Mouse (Mus musculus): ENCODE measurements around the gene Cpne5. TPM values are rescaled to one million over a fixed set of nuclear protein-coding genes. Genes with fewer than 3 reads are reported as not detected.
"Not testable (repeated sequence)": the region's sequence is repeated elsewhere in the genome, so short reads cannot be mapped to it uniquely, and the experiment has no call there.

Gene Cpne5
- polyA plus RNA-seq, 1 experiment from 2014 or later = 0.93 TPM

DNA sequence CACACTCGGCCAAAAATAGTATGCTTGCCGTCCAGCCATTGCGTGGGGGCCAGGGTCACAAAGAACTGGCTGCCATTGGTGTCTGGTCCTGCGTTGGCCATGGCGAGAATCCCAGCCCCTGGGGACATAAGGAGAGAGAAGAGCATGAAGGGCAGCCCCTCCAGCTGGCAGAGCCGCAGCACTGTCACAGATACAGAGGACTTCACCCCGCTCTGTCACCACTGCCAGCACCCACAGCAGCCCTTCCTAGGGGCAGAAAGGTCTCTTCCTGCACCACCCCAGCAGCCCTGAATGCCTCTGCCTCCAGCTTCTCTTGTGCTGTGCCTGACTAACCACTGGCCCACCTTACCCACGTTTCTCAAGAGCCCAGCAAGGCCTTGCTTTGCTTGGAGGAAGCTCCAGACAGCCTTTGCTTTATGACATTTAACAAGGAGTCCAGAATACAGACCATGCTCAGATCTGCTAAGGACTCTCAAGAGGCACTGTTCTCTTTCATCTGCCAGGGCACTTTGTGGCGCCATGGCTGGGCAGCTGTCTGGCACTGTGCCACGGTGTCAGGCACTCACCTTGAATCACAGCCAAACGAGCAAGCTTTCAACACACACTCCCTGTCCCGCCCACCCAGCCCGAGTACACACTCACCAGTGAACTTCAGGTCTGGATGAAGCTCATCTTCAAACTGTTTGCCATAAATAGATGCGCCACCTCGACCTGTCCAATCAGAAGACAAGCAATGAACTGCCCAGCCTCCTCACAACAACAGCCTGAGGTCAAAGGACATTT, 13.8 kb upstream of the Cpne5 start:
- Histone ChIP-seq H3K27me3 (replicated peaks; ENCODE audit: control insufficient read depth, insufficient read depth, low read length) (no peaks in the 10 kb centered on the region), H3K36me3 (ENCODE audit: control insufficient read depth, insufficient read depth, low read length) (peaks cover 42% of the 10 kb centered on the region), H3K27ac (ENCODE audit: low read depth, low read length) (no peak overlapping the region), H3K4me3 (ENCODE audit: low read depth, low read length) (no peak overlapping the region), H3K9ac (ENCODE audit: low read depth, low read length) (no peak overlapping the region), H3K4me1 (replicated peaks; ENCODE audit: control insufficient read depth, insufficient read depth, low read length) (no peaks in the 10 kb centered on the region), H3K9me3 (ENCODE audit: control insufficient read depth, low read length) (no peaks in the 10 kb centered on the region), H3K4me2 (no peak overlapping the region)
- DNase-seq (ENCODE audit: low spot score) (no peak), ATAC-seq (replicated peaks; ENCODE audit: low FRiP score) (no peak)
- 87% methylated on average over 15 of the region's 15 CpGs for WGBS

DNA sequence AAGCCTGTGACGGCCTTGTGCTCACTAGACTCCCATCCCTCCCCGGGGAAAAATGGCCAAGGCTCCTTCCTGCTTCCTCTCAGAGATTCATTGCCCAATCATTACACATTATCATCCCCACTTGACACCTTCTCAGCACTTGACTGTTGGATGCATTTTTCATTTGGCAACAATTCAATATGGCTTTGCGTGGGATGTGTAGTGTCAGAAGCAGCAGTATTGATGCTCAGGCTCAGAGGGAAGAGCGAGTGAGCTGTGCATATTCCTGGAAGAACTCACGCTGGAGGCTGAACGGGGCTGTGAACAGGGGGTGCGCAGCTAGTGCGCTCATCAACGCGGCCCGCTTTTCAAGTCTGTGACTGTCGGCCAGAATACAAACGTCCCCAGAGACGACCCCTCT, 13.0 kb upstream of the Cpne5 start:
- H3K4me3 ChIP-seq (ENCODE audit: low read depth, low read length); H3K27me3 ChIP-seq (replicated peaks; ENCODE audit: control insufficient read depth, insufficient read depth, low read length); H3K9ac ChIP-seq (ENCODE audit: low read depth, low read length); H3K27ac ChIP-seq (ENCODE audit: low read depth, low read length); DNase-seq (ENCODE audit: low spot score); H3K4me1 ChIP-seq (replicated peaks; ENCODE audit: control insufficient read depth, insufficient read depth, low read length); ATAC-seq (replicated peaks; ENCODE audit: low FRiP score); H3K4me2 ChIP-seq; H3K9me3 ChIP-seq (ENCODE audit: control insufficient read depth, low read length): not testable (repeated sequence)
- 89% methylated on average over 14 of the region's 14 CpGs for WGBS
- peaks cover 39% of the 10 kb centered on the region for H3K36me3 ChIP-seq (ENCODE audit: control insufficient read depth, insufficient read depth, low read length)

DNA sequence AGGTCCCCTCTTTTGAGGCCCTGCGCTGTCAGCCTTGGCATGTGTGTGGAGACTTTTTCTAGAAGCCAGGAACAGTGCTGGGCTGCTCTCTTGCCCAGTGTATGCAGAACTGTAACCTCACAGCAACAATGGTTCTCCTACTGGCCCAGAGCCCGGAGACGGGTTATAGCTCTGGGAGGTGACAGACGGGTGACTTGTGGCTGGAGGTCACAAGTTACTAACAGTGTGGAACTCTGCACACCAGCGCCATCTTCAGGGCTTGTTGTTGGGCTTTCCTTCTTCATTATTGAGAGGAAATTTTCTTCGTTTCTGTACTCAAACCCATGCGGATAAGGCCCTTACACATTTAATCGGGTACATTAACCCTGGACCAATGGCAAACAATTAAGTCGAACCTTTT, 11.5 kb upstream of the Cpne5 start:
- H3K27ac ChIP-seq (ENCODE audit: low read depth, low read length) = no peak overlapping the region
- H3K4me1 ChIP-seq (replicated peaks; ENCODE audit: control insufficient read depth, insufficient read depth, low read length) = peaks cover 2% of the 10 kb centered on the region; the same call in 1 of the 2 replicates
- no peak overlapping the region for H3K4me2 ChIP-seq
- no peak for DNase-seq (ENCODE audit: low spot score)
- peaks cover 34% of the 10 kb centered on the region for H3K36me3 ChIP-seq (ENCODE audit: control insufficient read depth, insufficient read depth, low read length)
- H3K27me3 ChIP-seq (replicated peaks; ENCODE audit: control insufficient read depth, insufficient read depth, low read length) = no peaks in the 10 kb centered on the region
- WGBS = 74% methylated on average over 9 of the region's 9 CpGs
- H3K9me3 ChIP-seq (ENCODE audit: control insufficient read depth, low read length) = no peaks in the 10 kb centered on the region
- H3K9ac ChIP-seq (ENCODE audit: low read depth, low read length) = no peak overlapping the region
- no peak overlapping the region for H3K4me3 ChIP-seq (ENCODE audit: low read depth, low read length)
- no peak for ATAC-seq (replicated peaks; ENCODE audit: low FRiP score)

DNA sequence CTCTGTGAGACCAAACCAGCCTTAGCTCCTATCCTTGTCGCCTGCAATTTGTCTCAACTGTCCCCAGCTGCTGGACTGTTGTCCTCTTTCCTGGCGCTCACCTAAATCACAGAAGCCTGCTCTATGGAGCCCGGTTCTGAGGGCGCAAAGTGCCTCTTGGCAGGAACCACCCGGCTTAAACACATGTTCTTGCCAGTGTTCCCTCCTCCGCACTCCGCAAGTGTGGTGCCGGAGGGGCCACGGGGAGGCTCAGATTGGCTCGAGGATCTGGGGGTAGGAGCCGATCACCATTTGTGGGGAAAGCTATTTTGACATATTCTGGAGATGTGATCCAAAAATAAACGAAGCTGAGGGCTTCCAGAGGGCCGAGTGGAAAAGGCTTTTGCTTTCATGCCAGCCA, 9.9 kb upstream of the Cpne5 start:
- no peak overlapping the region for H3K4me2 ChIP-seq
- H3K9ac ChIP-seq (ENCODE audit: low read depth, low read length) = no peak overlapping the region
- H3K4me3 ChIP-seq (ENCODE audit: low read depth, low read length) = no peak overlapping the region
- DNase-seq (ENCODE audit: low spot score) (no peak), ATAC-seq (replicated peaks; ENCODE audit: low FRiP score) (no peak)
- H3K27me3 ChIP-seq (replicated peaks; ENCODE audit: control insufficient read depth, insufficient read depth, low read length) = no peaks in the 10 kb centered on the region
- H3K27ac ChIP-seq (ENCODE audit: low read depth, low read length) = no peak overlapping the region
- WGBS = 81% methylated on average over 13 of the region's 13 CpGs
- peaks cover 23% of the 10 kb centered on the region for H3K36me3 ChIP-seq (ENCODE audit: control insufficient read depth, insufficient read depth, low read length)
- H3K4me1 ChIP-seq (replicated peaks; ENCODE audit: control insufficient read depth, insufficient read depth, low read length) = peaks cover 2% of the 10 kb centered on the region; the same call in 1 of the 2 replicates
- H3K9me3 ChIP-seq (ENCODE audit: control insufficient read depth, low read length) = no peaks in the 10 kb centered on the region

DNA sequence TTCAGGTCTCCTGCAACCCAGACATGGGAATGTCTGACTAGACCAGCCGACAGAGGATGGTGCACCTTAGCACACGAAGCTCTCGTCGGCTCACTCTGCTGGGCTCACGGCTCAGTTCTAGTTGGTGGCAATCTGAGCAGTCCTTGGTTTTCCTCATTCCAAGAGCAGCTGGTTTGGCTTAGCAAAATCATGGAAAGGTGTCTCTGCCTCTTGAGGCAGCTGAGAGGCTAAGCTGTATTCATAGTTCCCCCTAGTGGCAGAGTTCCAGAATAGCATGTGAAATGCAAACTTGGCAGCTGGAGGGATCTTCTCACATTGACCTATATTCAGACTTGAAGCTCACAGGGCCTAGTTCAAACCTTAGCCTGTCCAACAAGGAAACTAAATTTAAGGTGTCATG, 8.6 kb upstream of the Cpne5 start:
- H3K4me1 ChIP-seq (replicated peaks; ENCODE audit: control insufficient read depth, insufficient read depth, low read length) = peaks cover 2% of the 10 kb centered on the region; the same call in 1 of the 2 replicates
- peaks cover 19% of the 10 kb centered on the region for H3K36me3 ChIP-seq (ENCODE audit: control insufficient read depth, insufficient read depth, low read length)
- 34% methylated on average over 5 of the region's 5 CpGs for WGBS
- H3K4me3 ChIP-seq (ENCODE audit: low read depth, low read length) = no peak overlapping the region
- no peak for DNase-seq (ENCODE audit: low spot score)
- 0 out of 2 replicates have a peak, but pooled peaks cover under 1% of the 10 kb centered on the region for H3K27me3 ChIP-seq (replicated peaks; ENCODE audit: control insufficient read depth, insufficient read depth, low read length)
- H3K9ac ChIP-seq (ENCODE audit: low read depth, low read length) = no peak overlapping the region
- H3K27ac ChIP-seq (ENCODE audit: low read depth, low read length) = no peak overlapping the region
- no peak overlapping the region for H3K4me2 ChIP-seq
- H3K9me3 ChIP-seq (ENCODE audit: control insufficient read depth, low read length) = no peaks in the 10 kb centered on the region
- ATAC-seq (replicated peaks; ENCODE audit: low FRiP score) = no peak

DNA sequence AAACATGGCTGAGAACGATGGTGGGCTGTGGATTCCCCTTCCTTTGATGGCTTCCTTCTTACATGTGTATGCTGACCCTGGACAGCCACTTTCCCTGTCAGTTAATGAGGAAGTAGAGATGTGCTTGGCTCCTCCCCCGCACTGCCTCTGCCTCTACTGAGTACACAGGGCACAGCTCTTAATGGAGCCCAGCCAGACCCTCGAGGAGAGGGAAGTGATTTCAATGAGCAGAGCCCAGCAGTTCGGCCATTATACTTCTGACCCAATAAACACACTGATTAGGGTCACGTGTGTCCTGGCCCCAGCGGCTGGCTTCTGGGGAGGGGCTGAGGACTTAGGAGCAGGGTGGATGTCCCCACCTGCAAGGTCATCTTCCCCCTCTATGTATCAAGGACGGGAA, 7.8 kb upstream of the Cpne5 start:
- no peak overlapping the region for H3K4me3 ChIP-seq (ENCODE audit: low read depth, low read length)
- peaks cover 12% of the 10 kb centered on the region; the same call in 1 of the 2 replicates for H3K36me3 ChIP-seq (ENCODE audit: control insufficient read depth, insufficient read depth, low read length)
- no peaks in the 10 kb centered on the region for H3K9me3 ChIP-seq (ENCODE audit: control insufficient read depth, low read length)
- no peak overlapping the region for H3K9ac ChIP-seq (ENCODE audit: low read depth, low read length)
- no peak for ATAC-seq (replicated peaks; ENCODE audit: low FRiP score)
- peaks cover 2% of the 10 kb centered on the region; the same call in 1 of the 2 replicates for H3K4me1 ChIP-seq (replicated peaks; ENCODE audit: control insufficient read depth, insufficient read depth, low read length)
- no peak for DNase-seq (ENCODE audit: low spot score)
- H3K27ac ChIP-seq (ENCODE audit: low read depth, low read length) = no peak overlapping the region; the same call in 1 of the 2 replicates
- H3K4me2 ChIP-seq = no peak overlapping the region
- peaks cover 6% of the 10 kb centered on the region; the same call in 1 of the 2 replicates for H3K27me3 ChIP-seq (replicated peaks; ENCODE audit: control insufficient read depth, insufficient read depth, low read length)
- 35% methylated on average over 7 of the region's 7 CpGs for WGBS

DNA sequence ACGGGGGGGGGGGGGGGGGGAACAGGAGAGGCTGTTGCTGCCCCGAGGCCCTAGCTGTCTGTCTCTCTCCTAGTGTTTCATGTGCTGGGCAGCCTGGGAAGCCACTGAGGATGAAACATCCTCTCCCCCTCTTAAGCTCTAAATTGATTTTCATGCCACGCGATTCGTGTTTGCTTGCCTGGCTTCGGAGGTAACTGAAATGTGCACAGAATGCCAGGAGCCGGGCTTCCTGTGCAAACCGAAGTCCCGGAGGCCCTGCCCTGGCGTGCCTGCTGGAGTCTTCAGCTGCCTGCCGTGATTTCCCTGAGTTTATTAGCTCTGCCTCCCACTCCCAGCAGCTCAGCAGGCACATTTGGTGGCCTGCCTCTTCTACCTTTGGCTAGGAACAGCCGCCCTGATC, 6.9 kb upstream of the Cpne5 start:
- no peak overlapping the region for H3K9ac ChIP-seq (ENCODE audit: low read depth, low read length)
- ATAC-seq (replicated peaks; ENCODE audit: low FRiP score) (no peak), DNase-seq (ENCODE audit: low spot score) (no peak)
- H3K27me3 ChIP-seq (replicated peaks; ENCODE audit: control insufficient read depth, insufficient read depth, low read length) = peaks cover 13% of the 10 kb centered on the region
- 0 out of 2 replicates have a peak, but pooled peaks cover 4% of the 10 kb centered on the region for H3K36me3 ChIP-seq (ENCODE audit: control insufficient read depth, insufficient read depth, low read length)
- H3K4me3 ChIP-seq (ENCODE audit: low read depth, low read length) = no peak overlapping the region
- peaks cover 2% of the 10 kb centered on the region; the same call in 1 of the 2 replicates for H3K4me1 ChIP-seq (replicated peaks; ENCODE audit: control insufficient read depth, insufficient read depth, low read length)
- H3K9me3 ChIP-seq (ENCODE audit: control insufficient read depth, low read length) = no peaks in the 10 kb centered on the region
- WGBS = 43% methylated on average over 11 of the region's 12 CpGs
- H3K27ac ChIP-seq (ENCODE audit: low read depth, low read length) = no peak overlapping the region
- H3K4me2 ChIP-seq = no peak overlapping the region

DNA sequence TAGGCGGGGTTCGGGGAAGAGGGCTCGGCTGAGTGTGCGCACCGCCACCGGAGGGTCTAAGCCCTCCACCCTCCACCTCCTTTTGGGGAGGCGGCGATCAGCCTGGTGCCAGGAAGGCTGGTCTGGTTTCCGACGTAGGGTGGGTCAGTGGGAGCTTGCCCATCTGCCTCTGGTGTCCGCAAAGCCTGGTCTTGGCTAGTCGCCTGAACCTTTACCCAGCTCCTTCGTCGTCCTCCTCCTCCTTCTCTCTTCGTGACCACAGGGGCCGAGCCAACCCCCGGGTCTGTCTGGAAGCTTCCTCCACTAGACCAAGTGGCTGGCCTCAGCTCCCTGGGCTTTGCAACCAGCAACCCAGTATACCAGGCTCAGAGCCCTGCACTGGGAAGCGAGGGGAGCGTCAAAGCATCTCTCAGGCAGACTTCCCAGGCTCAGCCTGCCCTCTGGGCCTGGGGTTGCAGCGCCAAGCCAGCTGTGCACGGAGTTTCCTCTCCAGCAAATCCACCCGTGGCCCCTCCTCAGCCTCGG, 516 bp upstream of the Cpne5 start:
- H3K9ac ChIP-seq (ENCODE audit: low read depth, low read length) = no peak overlapping the region
- H3K4me2 ChIP-seq = peak overlapping the region; percentile 90
- H3K27me3 ChIP-seq (replicated peaks; ENCODE audit: control insufficient read depth, insufficient read depth, low read length) = peaks cover 71% of the 10 kb centered on the region
- no peaks in the 10 kb centered on the region for H3K36me3 ChIP-seq (ENCODE audit: control insufficient read depth, insufficient read depth, low read length)
- H3K27ac ChIP-seq (ENCODE audit: low read depth, low read length) = no peak overlapping the region
- ATAC-seq (replicated peaks; ENCODE audit: low FRiP score) (no peak), DNase-seq (ENCODE audit: low spot score) (no peak)
- H3K9me3 ChIP-seq (ENCODE audit: control insufficient read depth, low read length) = no peaks in the 10 kb centered on the region
- 5% methylated on average over 23 of the region's 23 CpGs for WGBS
- peak overlapping the region; percentile 57 for H3K4me3 ChIP-seq (ENCODE audit: low read depth, low read length)
- peaks cover 4% of the 10 kb centered on the region for H3K4me1 ChIP-seq (replicated peaks; ENCODE audit: control insufficient read depth, insufficient read depth, low read length)

Data from liver, embryonic 11.5 days (tissue).